Mouse (Mus musculus) ES-E14 (cell line): ENCODE measurements around the gene Fbxo21.

ENCODE experiments used
- CHD2 ChIP-seq: IDR thresholded peaks from 2 replicates; pipeline ENCODE4 v1.6.1; 2014; ENCODE audit warnings: mild to moderate bottlenecking, low read depth, low read length, inconsistent platforms
- HCFC1 ChIP-seq: IDR thresholded peaks from 2 replicates; pipeline ENCODE4 v1.6.1; 2012; ENCODE audit warnings: low read length, inconsistent platforms, borderline replicate concordance; ENCODE audit not compliant: insufficient read depth
- ZC3H11A ChIP-seq: IDR thresholded peaks from 2 replicates; pipeline ENCODE4 v1.6.1; 2012; ENCODE audit warnings: low read depth, mild to moderate bottlenecking, inconsistent platforms, low read length, borderline replicate concordance

- TF ChIP-seq HCFC1: no peak
- no peak for TF ChIP-seq ZC3H11A
- TF ChIP-seq CHD2: no peak
Measured at GRCm38 (mm10) chr5:117979082-117979481, 2.6 kb downstream of the Fbxo21 start.
